Mouse (Mus musculus): ENCODE measurements at regions not wholly inside any gene's neighbourhood (a gene's known extent, or its start where the extent isn't known, plus 50 kb on each side); places are given as distances from the start of the nearest gene placed in this dataset.

DNA sequence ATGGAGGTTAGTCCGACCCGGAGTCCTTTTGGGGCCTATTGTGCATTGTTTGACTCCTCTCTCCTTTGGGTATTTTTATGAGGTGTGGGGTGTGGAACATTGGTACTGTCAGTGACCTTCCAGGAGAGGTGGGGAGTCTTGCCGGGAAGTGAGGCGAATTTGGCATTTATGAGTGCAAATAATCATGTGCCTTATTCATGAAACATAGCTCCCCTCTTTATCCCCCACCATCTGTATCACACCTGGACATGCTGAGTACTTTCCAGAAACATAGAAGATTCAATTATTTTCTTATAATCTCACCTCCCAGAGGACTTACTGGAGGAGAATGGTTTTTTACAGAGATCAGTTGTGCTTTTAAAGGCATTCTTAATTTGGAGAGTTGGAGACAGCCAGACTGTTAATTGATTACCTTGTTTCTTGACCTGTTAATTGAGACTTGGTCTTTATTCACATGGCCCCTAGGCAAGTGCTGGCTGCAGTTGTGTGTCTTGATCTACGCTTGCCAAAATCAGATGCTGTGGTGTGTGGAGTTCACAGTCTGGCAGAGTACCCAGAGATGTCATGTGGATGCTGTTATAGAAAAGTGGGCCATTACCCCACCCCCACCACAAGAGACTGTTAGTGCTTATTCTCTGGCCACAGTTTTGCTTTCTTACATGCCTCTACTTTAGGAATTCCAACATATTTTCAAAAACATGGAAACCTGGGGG, 215.5 kb downstream of the Slc30a10 start:
- no peak for ATAC-seq (replicated peaks; ENCODE audit: extremely low read depth, insufficient read depth, low FRiP score)
- H3K4me2 ChIP-seq (ENCODE audit: low read depth, low read length), result no peak overlapping the region
- H3K9ac ChIP-seq (ENCODE audit: low read length), result no peak overlapping the region
- no peaks in the 10 kb centered on the region for H3K27me3 ChIP-seq (ENCODE audit: control insufficient read depth, insufficient read depth, low read length)
- WGBS, result 85% methylated on average over 5 of the region's 5 CpGs
- H3K36me3 ChIP-seq (ENCODE audit: control insufficient read depth, insufficient read depth), result no peaks in the 10 kb centered on the region
- no peaks in the 10 kb centered on the region; the same call in 1 of the 2 replicates for H3K4me1 ChIP-seq (ENCODE audit: control insufficient read depth, insufficient read depth, low read length)
- no peak overlapping the region for H3K4me3 ChIP-seq (ENCODE audit: low read length)
- H3K9me3 ChIP-seq (replicated peaks; ENCODE audit: control insufficient read depth, low read length), result no peaks in the 10 kb centered on the region
- no peak overlapping the region for H3K27ac ChIP-seq (ENCODE audit: low read length)

DNA sequence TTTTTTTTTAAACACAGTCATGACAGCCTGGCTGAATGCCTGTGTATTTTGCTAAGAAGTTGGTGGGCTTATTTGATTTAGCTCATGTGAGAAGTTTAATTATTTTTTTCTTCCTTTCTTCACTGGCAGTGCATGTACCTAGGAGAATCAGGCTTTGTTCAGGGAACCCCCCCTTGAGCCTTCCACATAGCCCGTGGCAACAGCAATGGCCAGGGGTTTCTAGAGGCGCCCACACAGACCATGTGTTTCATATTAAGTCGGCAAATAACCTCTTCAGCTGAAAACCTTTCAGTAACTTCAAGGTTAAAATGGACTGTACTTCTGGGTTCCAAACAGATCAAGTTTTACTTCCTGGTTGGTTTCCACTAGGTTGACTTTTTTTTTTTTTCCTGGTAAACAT, 218.3 kb downstream of the Slc30a10 start:
- no peak for ATAC-seq (replicated peaks; ENCODE audit: extremely low read depth, insufficient read depth, low FRiP score)

DNA sequence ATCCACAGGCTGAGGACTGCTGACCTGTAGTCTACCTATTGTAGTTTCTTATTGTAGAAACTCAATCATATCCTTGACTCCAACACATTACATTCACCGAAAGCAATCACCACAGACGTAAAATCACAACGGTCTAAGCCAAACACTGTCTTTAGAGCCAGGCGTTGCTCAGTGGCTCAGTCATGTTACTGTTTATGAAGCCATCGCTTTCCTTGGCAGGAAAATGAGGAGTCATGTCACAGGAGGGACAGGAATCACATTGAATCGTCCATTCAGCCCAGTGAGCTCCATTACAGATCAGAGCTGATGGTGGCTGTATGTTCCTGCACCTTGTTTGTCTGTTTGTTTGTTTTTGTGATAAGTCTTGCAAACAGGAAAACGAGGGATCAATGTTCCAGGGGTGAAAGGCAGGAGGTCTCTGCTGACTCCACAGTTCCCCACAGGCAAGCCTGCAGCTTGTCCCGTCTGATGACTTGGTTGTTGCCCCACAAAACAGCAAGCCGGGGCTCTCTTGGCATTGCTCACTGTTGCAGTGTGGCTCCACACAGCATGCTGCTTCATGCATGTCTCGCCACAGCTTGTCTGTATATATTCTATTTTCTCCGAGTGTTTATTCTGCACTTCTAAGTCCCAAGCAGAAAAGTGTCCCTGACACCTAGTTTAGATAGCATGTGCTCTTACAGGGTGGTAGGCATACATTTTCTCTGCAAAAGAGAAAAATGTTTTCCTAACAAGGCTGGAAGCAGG, 221.2 kb downstream of the Slc30a10 start:
- Histone ChIP-seq H3K27ac (ENCODE audit: low read length) (no peak overlapping the region), H3K27me3 (ENCODE audit: control insufficient read depth, insufficient read depth, low read length) (no peaks in the 10 kb centered on the region), H3K36me3 (ENCODE audit: control insufficient read depth, insufficient read depth) (no peaks in the 10 kb centered on the region), H3K4me2 (ENCODE audit: low read depth, low read length) (no peak overlapping the region), H3K4me1 (ENCODE audit: control insufficient read depth, insufficient read depth, low read length) (no peaks in the 10 kb centered on the region), H3K9ac (ENCODE audit: low read length) (no peak overlapping the region), H3K4me3 (ENCODE audit: low read length) (no peak overlapping the region), H3K9me3 (replicated peaks; ENCODE audit: control insufficient read depth, low read length) (no peaks in the 10 kb centered on the region)
- no peak for ATAC-seq (replicated peaks; ENCODE audit: extremely low read depth, insufficient read depth, low FRiP score)
- WGBS, result 65% methylated on average over 11 of the region's 11 CpGs

More for the DNA sequence above, 218.3 kb downstream of the Slc30a10 start:
- Histone ChIP-seq H3K36me3 (ENCODE audit: control insufficient read depth, insufficient read depth) (no peaks in the 10 kb centered on the region), H3K9ac (ENCODE audit: low read length) (no peak overlapping the region), H3K27ac (ENCODE audit: low read length) (no peak overlapping the region), H3K4me3 (ENCODE audit: low read length) (no peak overlapping the region), H3K9me3 (replicated peaks; ENCODE audit: control insufficient read depth, low read length) (no peaks in the 10 kb centered on the region), H3K4me2 (ENCODE audit: low read depth, low read length) (no peak overlapping the region), H3K27me3 (ENCODE audit: control insufficient read depth, insufficient read depth, low read length) (no peaks in the 10 kb centered on the region), H3K4me1 (ENCODE audit: control insufficient read depth, insufficient read depth, low read length) (no peaks in the 10 kb centered on the region; the same call in 1 of the 2 replicates)
- WGBS, result 80% methylated on average over 3 of the region's 3 CpGs

DNA sequence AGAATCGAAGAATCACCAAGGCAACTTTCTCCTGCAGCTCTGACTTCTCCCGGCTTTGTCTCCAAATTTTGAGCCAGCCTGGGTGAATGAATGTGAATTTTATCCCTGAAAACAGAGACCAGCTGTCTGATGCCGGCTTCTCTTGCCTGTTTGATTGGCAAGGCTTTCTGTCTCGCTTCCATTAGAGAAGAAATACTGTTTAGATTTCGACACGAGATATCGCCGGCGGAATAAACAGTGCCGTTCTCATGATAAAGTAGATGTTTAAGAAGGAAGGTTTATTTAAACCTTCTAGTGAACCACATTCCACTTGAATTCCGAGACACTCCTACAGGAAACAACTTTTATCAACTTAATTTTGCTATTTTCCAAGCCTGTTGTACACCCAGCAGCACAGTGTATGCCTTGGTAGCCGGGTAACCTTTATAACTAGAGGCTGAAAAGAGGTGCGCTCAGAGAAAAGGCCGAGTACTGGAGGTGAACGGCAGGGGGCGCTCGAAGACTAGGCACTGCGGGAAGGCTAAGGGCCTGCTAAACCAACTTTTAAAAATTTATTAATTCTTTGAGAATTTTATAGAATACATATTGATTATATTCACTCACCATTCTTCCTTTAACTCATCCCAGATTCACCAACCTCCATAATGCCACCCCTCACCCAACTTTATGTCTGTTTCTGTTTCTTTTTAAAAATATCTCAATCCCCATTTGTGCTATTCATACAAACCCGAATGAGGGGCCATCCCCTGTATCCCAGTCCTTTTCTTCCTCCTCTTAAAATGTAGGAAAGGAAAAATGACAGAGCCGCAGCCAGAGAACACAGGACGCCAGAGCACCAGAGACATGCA, 227.2 kb downstream of the Slc30a10 start:
- WGBS, result 32% methylated on average over 21 of the region's 21 CpGs
- no peaks in the 10 kb centered on the region for H3K4me1 ChIP-seq (ENCODE audit: control insufficient read depth, insufficient read depth, low read length)
- no peak overlapping the region for H3K27ac ChIP-seq (ENCODE audit: low read length)
- H3K4me3 ChIP-seq (ENCODE audit: low read length), result no peak overlapping the region
- H3K27me3 ChIP-seq (ENCODE audit: control insufficient read depth, insufficient read depth, low read length), result no peaks in the 10 kb centered on the region
- ATAC-seq (replicated peaks; ENCODE audit: extremely low read depth, insufficient read depth, low FRiP score), result no peak
- H3K36me3 ChIP-seq (ENCODE audit: control insufficient read depth, insufficient read depth), result no peaks in the 10 kb centered on the region
- no peak overlapping the region for H3K4me2 ChIP-seq (ENCODE audit: low read depth, low read length)
- no peaks in the 10 kb centered on the region for H3K9me3 ChIP-seq (replicated peaks; ENCODE audit: control insufficient read depth, low read length)
- H3K9ac ChIP-seq (ENCODE audit: low read length), result no peak overlapping the region

DNA sequence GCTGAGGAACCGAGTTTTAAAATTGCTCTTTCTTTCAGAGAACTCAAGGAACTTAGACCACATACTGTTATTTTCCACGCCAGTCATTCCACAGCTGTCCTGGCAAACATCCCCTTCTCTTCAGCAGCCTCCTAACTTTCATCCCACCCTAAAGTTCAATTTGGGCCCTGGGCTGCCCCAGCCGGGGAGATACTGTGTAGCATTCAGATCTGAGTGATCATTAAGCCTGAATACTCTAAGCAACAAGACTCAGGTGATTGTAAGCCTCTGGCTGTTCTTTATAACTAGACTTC, 227.8 kb downstream of the Slc30a10 start:
- no peak for ATAC-seq (replicated peaks; ENCODE audit: extremely low read depth, insufficient read depth, low FRiP score)
- H3K27ac ChIP-seq (ENCODE audit: low read length), result no peak overlapping the region
- H3K27me3 ChIP-seq (ENCODE audit: control insufficient read depth, insufficient read depth, low read length), result no peaks in the 10 kb centered on the region
- WGBS, result 68% methylated on average over 3 of the region's 3 CpGs
- H3K9ac ChIP-seq (ENCODE audit: low read length), result no peak overlapping the region
- H3K4me2 ChIP-seq (ENCODE audit: low read depth, low read length), result no peak overlapping the region
- no peaks in the 10 kb centered on the region for H3K9me3 ChIP-seq (replicated peaks; ENCODE audit: control insufficient read depth, low read length)
- no peaks in the 10 kb centered on the region for H3K36me3 ChIP-seq (ENCODE audit: control insufficient read depth, insufficient read depth)
- H3K4me3 ChIP-seq (ENCODE audit: low read length), result no peak overlapping the region
- H3K4me1 ChIP-seq (ENCODE audit: control insufficient read depth, insufficient read depth, low read length), result no peaks in the 10 kb centered on the region

DNA sequence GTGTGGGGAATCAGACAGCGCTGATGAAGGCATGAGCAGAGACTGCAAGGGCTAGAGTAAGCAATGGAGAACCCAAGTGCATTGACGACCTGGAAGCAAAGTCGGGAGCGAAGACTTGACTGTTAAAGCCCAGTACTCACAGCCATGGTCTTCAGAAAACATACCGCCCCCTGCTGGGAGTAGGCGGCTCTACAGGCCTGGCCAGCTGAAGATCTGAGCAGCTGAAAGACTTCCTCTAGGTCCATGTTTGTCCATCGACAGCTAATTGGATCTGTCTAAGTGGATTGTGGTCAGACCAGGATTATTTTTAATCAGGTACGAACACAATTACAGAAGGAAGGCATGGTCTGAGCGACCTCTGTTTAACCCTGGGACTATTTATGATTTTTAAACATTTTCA, 230.0 kb downstream of the Slc30a10 start:
- Histone ChIP-seq H3K9me3 (replicated peaks; ENCODE audit: control insufficient read depth, low read length) (no peaks in the 10 kb centered on the region), H3K27me3 (ENCODE audit: control insufficient read depth, insufficient read depth, low read length) (no peaks in the 10 kb centered on the region), H3K36me3 (ENCODE audit: control insufficient read depth, insufficient read depth) (no peaks in the 10 kb centered on the region), H3K4me3 (ENCODE audit: low read length) (no peak overlapping the region), H3K9ac (ENCODE audit: low read length) (no peak overlapping the region), H3K4me2 (ENCODE audit: low read depth, low read length) (no peak overlapping the region), H3K4me1 (ENCODE audit: control insufficient read depth, insufficient read depth, low read length) (no peaks in the 10 kb centered on the region), H3K27ac (ENCODE audit: low read length) (no peak overlapping the region)
- 79% methylated on average over 9 of the region's 9 CpGs for WGBS
- no peak for ATAC-seq (replicated peaks; ENCODE audit: extremely low read depth, insufficient read depth, low FRiP score)

DNA sequence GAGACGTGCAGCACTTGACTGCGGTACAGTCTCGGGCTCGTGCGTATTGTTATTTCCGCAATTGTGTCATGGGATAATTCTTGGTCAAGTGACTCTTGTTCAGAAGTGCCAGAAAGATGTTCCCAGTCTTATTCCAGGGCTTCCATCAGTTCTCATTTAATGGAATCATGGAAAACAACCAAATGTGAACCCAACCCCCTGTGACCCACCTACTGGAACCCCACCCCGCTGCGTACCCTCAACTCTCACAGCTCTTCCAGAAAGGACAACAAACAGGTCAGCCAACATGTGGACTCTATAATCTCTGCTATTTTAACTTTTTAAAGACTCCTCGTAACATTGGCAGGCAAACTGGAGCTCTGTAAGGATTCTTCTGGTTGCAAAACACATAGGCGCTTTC, 233.9 kb downstream of the Slc30a10 start:
- no peak overlapping the region for H3K27ac ChIP-seq (ENCODE audit: low read length)
- no peaks in the 10 kb centered on the region for H3K4me1 ChIP-seq (ENCODE audit: control insufficient read depth, insufficient read depth, low read length)
- ATAC-seq (replicated peaks; ENCODE audit: extremely low read depth, insufficient read depth, low FRiP score), result no peak
- H3K36me3 ChIP-seq (ENCODE audit: control insufficient read depth, insufficient read depth), result no peaks in the 10 kb centered on the region
- H3K4me3 ChIP-seq (ENCODE audit: low read length), result no peak overlapping the region
- no peak overlapping the region for H3K9ac ChIP-seq (ENCODE audit: low read length)
- no peak overlapping the region for H3K4me2 ChIP-seq (ENCODE audit: low read depth, low read length)
- H3K27me3 ChIP-seq (ENCODE audit: control insufficient read depth, insufficient read depth, low read length), result no peaks in the 10 kb centered on the region
- no peaks in the 10 kb centered on the region for H3K9me3 ChIP-seq (replicated peaks; ENCODE audit: control insufficient read depth, low read length)
- 92% methylated on average over 10 of the region's 10 CpGs for WGBS

DNA sequence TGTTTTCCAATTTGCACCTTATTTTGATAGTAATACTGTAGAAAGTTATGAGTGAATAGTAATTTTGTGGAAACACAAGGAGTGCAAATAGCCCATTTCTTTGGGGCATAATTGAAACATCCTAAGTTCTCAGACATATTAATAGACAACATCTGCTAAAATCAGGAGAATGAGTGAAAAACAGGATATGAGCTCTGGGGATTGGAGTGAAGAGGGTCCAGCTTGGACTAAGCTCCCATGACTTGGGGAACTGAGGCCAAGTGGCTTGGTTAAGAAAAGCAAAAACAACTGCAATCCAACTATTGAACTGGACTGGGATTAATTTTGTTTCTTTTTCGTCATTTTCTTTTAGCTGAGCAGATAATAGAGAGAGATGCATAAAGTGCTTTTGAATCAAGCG, 240.7 kb downstream of the Slc30a10 start:
- Histone ChIP-seq H3K9ac (ENCODE audit: low read length) (no peak overlapping the region), H3K4me2 (ENCODE audit: low read depth, low read length) (no peak overlapping the region), H3K27ac (ENCODE audit: low read length) (no peak overlapping the region), H3K4me1 (ENCODE audit: control insufficient read depth, insufficient read depth, low read length) (no peaks in the 10 kb centered on the region), H3K27me3 (ENCODE audit: control insufficient read depth, insufficient read depth, low read length) (no peaks in the 10 kb centered on the region), H3K4me3 (ENCODE audit: low read length) (no peak overlapping the region), H3K9me3 (replicated peaks; ENCODE audit: control insufficient read depth, low read length) (no peaks in the 10 kb centered on the region), H3K36me3 (ENCODE audit: control insufficient read depth, insufficient read depth) (no peaks in the 10 kb centered on the region)
- WGBS, result 78% methylated on average over 2 of the region's 2 CpGs
- ATAC-seq (replicated peaks; ENCODE audit: extremely low read depth, insufficient read depth, low FRiP score), result no peak

DNA sequence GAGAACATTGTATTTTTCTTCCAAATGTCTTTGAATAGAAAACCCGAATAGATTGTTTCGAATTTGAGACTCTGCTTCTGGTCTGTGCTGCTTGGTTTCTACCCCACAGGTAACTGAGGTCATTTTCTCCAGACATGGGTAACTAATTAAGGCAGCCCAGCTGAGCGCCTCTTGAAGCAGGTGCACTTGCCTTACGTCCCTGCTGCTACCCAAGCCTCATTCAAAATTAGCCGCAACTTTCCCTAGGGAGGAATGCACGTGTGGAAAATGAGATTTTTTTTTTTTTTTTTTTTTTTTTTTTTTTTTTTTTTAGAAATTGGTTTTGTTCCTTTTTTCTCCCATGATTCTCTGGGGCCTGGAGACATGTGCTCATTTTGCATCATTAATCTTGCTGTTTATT, 245.1 kb downstream of the Slc30a10 start:
- no peak overlapping the region for H3K4me3 ChIP-seq (ENCODE audit: low read length)
- H3K4me1 ChIP-seq (ENCODE audit: control insufficient read depth, insufficient read depth, low read length), result no peaks in the 10 kb centered on the region
- no peak overlapping the region for H3K9ac ChIP-seq (ENCODE audit: low read length)
- no peaks in the 10 kb centered on the region for H3K36me3 ChIP-seq (ENCODE audit: control insufficient read depth, insufficient read depth)
- WGBS, result 84% methylated on average over 6 of the region's 6 CpGs
- no peak overlapping the region for H3K4me2 ChIP-seq (ENCODE audit: low read depth, low read length)
- no peak overlapping the region for H3K27ac ChIP-seq (ENCODE audit: low read length)
- no peaks in the 10 kb centered on the region for H3K27me3 ChIP-seq (ENCODE audit: control insufficient read depth, insufficient read depth, low read length)
- no peaks in the 10 kb centered on the region for H3K9me3 ChIP-seq (replicated peaks; ENCODE audit: control insufficient read depth, low read length)
- no peak for ATAC-seq (replicated peaks; ENCODE audit: extremely low read depth, insufficient read depth, low FRiP score)
